Mouse (Mus musculus) heart, postnatal 0 days (tissue): ENCODE results near the gene Mical2. TPM values are rescaled to one million over a fixed set of nuclear protein-coding genes. Genes with fewer than 3 reads are reported as not detected.
A peak's percentile ranks its signal among the peaks of the same experiment; 100 is the strongest.

Experiments used
- ATAC-seq: fragments of 200-750 bp; cut with Nextera tagmentation; 2 replicates; pipeline ENCODE4 v1.8.0; 2017; ENCODE audit warnings: low read depth, moderate number of reproducible peaks, moderate library complexity; ENCODE audit not compliant: insufficient read depth
- DNase-seq: peaks from one replicate; pipeline ENCODE4 v3.0.0-alpha.2; 2016; ENCODE audit warnings: low spot score
- H3K27ac ChIP-seq: fragments of 300-500 bp; sonication (generic); 2 replicates; pipeline ENCODE4 v1.5.1; 2014; ENCODE audit warnings: low read depth, mild to moderate bottlenecking
- H3K27me3 ChIP-seq: fragments of 300-500 bp; sonication (generic); 2 replicates; pipeline ENCODE4 v1.6.1; 2014; ENCODE audit warnings: low read length, mixed read lengths; ENCODE audit not compliant: control insufficient read depth, insufficient read depth
- H3K36me3 ChIP-seq: fragments of 300-500 bp; sonication (generic); replicated peaks from 2 replicates; pipeline ENCODE4 v1.6.1; 2014; ENCODE audit warnings: low read length, mixed read lengths; ENCODE audit not compliant: control insufficient read depth, insufficient read depth
- H3K4me1 ChIP-seq: fragments of 300-500 bp; sonication (generic); 2 replicates; pipeline ENCODE4 v1.6.1; 2014; ENCODE audit warnings: antibody characterized with exemption; ENCODE audit not compliant: control insufficient read depth, insufficient read depth
- H3K4me2 ChIP-seq: fragments of 300-500 bp; sonication (generic); 2 replicates; pipeline ENCODE4 v1.6.1; 2014; ENCODE audit warnings: low read depth, mild to moderate bottlenecking, low read length, moderate library complexity
- H3K4me3 ChIP-seq: fragments of 300-500 bp; sonication (generic); 2 replicates; pipeline ENCODE4 v1.5.1; 2014; ENCODE audit warnings: low read depth, low read length
- H3K9ac ChIP-seq: fragments of 300-500 bp; sonication (generic); replicated peaks from 2 replicates; pipeline ENCODE4 v1.6.1; 2014; ENCODE audit warnings: low read depth, low read length, mixed read lengths
- H3K9me3 ChIP-seq: fragments of 300-500 bp; sonication (generic); replicated peaks from 2 replicates; pipeline ENCODE4 v1.6.1; 2016; ENCODE audit warnings: low read length; ENCODE audit not compliant: control insufficient read depth
- CTCF ChIP-seq: IDR thresholded peaks from 2 replicates; pipeline ENCODE4 v1.5.1; 2016; ENCODE audit warnings: antibody characterized with exemption, control low read depth, low read depth
- EP300 ChIP-seq: IDR thresholded peaks from 2 replicates; pipeline ENCODE4 v1.6.1; 2016; ENCODE audit warnings: antibody characterized with exemption, low read depth
- WGBS: fragments of 180-500 bp; shearing (Covaris S2); extraction: QIAGEN DNeasy Blood & Tissue Kit; methylation state at CpG from one replicate; pipeline ENCODE4 v1.1.7; 2014; 5-methylcytosine and 5-hydroxymethylcytosine counted together
- polyA plus RNA-seq: library from polyadenylated mRNA; unstranded; fragments of >200 nt; fragmentation: Nextera tagmentation; extraction: Ambion mirVana; gene quantifications from 2 replicates; pipeline ENCODE4 v1.2.1, GENCODE M21; 2015
- total RNA-seq: library from RNA; depleted of rRNA; stranded (reverse); fragments of >200 nt; gene quantifications from 2 replicates; pipeline ENCODE4 v1.2.3, GENCODE M21; 2014; ENCODE audit warnings: low replicate concordance; rRNA removed

Gene Mical2
- total and polyA plus RNA-seq, 2 experiments from 2014 or later: 78.1 to 136 TPM

- no peak for ATAC-seq
- no peak for DNase-seq
- Histone ChIP-seq H3K27ac (no peak overlapping the region), H3K9ac (no peak overlapping the region), H3K36me3 (no peaks in the 10 kb centered on the region), H3K27me3 (no peaks in the 10 kb centered on the region), H3K4me1 (peaks cover 32% of the 10 kb centered on the region), H3K4me3 (no peak overlapping the region), H3K9me3 (no peaks in the 10 kb centered on the region), H3K4me2 (no peak overlapping the region)
- TF ChIP-seq EP300 (no peak), CTCF (no peak)
- 44% methylated on average over 5 of the region's 5 CpGs for WGBS
These were observed 230.0 kb downstream of the Mical2 start for GRCm38 (mm10) chr7:112455566-112456110.

GRCm38 (mm10) chr7:112457373-112457772, 231.7 kb downstream of the Mical2 start:
- no peaks in the 10 kb centered on the region for H3K27me3 ChIP-seq
- no peak overlapping the region for H3K27ac ChIP-seq
- ATAC-seq (no peak), DNase-seq (no peak)
- peaks cover 33% of the 10 kb centered on the region for H3K4me1 ChIP-seq
- no peaks in the 10 kb centered on the region for H3K36me3 ChIP-seq
- no peak for TF ChIP-seq CTCF
- TF ChIP-seq EP300: no peak
- H3K9ac ChIP-seq: no peak overlapping the region
- no peak overlapping the region for H3K4me3 ChIP-seq
- no peak overlapping the region for H3K4me2 ChIP-seq
- no peaks in the 10 kb centered on the region for H3K9me3 ChIP-seq
- 81% methylated on average over 4 of the region's 4 CpGs for WGBS

- no peak for TF ChIP-seq CTCF
- TF ChIP-seq EP300: no peak
- 78% methylated on average over 4 of the region's 4 CpGs for WGBS
- ATAC-seq (no peak), DNase-seq (no peak)
- Histone ChIP-seq H3K4me2 (no peak overlapping the region), H3K27me3 (no peaks in the 10 kb centered on the region), H3K27ac (0 out of 2 replicates have a peak overlapping the region, but pooled peaks have one; percentile 15), H3K4me1 (peaks cover 38% of the 10 kb centered on the region), H3K4me3 (no peak overlapping the region), H3K36me3 (no peaks in the 10 kb centered on the region), H3K9ac (no peak overlapping the region), H3K9me3 (no peaks in the 10 kb centered on the region)
These were observed 232.3 kb downstream of the Mical2 start for GRCm38 (mm10) chr7:112457920-112458319.

- peaks cover 41% of the 10 kb centered on the region for H3K4me1 ChIP-seq
- WGBS: 44% methylated on average over 5 of the region's 5 CpGs
- no peak overlapping the region for H3K4me3 ChIP-seq
- TF ChIP-seq EP300 (no peak), CTCF (no peak)
- no peak overlapping the region for H3K4me2 ChIP-seq
- H3K9ac ChIP-seq: no peak overlapping the region
- H3K36me3 ChIP-seq: no peaks in the 10 kb centered on the region
- DNase-seq (no peak), ATAC-seq (peak; percentile 49; the same call in 1 of the 2 replicates)
- no peaks in the 10 kb centered on the region for H3K9me3 ChIP-seq
- H3K27me3 ChIP-seq: no peaks in the 10 kb centered on the region
- peak overlapping the region; percentile 15; the same call in 1 of the 2 replicates for H3K27ac ChIP-seq
These were observed 232.8 kb downstream of the Mical2 start for GRCm38 (mm10) chr7:112458440-112458839.

Other genes with a start within 250 kb of the Mical2 start
- 44.0 and 58.0 TPM in 2 replicates for gene Usp47, start 202.4 kb upstream of the Mical2 start, total RNA-seq
- gene Usp47, start 202.4 kb upstream of the Mical2 start, polyA plus RNA-seq: 34.1 and 39.6 TPM in 2 replicates
- gene Dkk3, start 66.8 kb upstream of the Mical2 start, total RNA-seq: 53.8 and 56.0 TPM in 2 replicates
- gene Dkk3, start 66.8 kb upstream of the Mical2 start, polyA plus RNA-seq: 90.6 and 96.6 TPM in 2 replicates
- gene Parva, start 201.6 kb downstream of the Mical2 start, total RNA-seq: 46.7 and 53.0 TPM in 2 replicates
- 39.7 and 41.6 TPM in 2 replicates for gene Parva, start 201.6 kb downstream of the Mical2 start, polyA plus RNA-seq